Mouse (Mus musculus): ENCODE measurements at regions not wholly inside any gene's neighbourhood (a gene's known extent, or its start where the extent isn't known, plus 50 kb on each side); places are given as distances from the start of the nearest gene placed in this dataset.

DNA sequence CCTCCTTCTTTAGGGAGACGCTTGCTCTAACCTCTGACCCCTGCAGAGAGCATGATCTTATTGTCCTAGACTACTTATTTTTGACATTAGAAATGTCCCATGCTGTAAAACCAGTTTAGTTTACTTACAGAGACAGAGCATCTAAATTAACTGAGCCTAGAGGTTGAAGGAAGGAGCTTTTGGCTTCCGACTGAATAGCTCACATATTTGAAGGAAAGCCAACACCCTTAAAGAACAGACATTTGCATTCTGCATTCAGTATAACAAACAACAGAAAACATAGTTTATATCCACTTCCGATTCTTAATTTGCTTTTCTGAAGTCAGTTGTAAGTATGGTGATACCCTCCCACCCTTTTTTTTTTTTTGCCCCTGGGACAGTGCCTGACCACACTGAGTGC, 119.3 kb downstream of the Zfp365 start:
- TF ChIP-seq POLR2A (IDR thresholded peaks at IDR 0.05; ENCODE audit: insufficient read depth, low read depth, low read length) (no peak), CTCF (IDR thresholded peaks at IDR 0.05; ENCODE audit: insufficient read depth, low read depth, low read length) (no peak)

Measured in olfactory bulb, adult 2 months (tissue).